Mouse (Mus musculus) embryonic stem cell, embryonic (primary cell): Measurements from ENCODE around the gene Gabbr2.

Experiments
- CTCF ChIA-PET, 4 experiments: fragments of 300-600 bp in 2 of 4; fragments of 350-600 bp in 2 of 4; sonication (Branson Sonifier 250); formaldehyde crosslinking; loops; one replicate each; lab custom pipeline; 2022; ENCODE audit warnings: inconsistent platforms in 2 of 4; lab: Charles Lee
- POLR2A ChIA-PET, 4 experiments: fragments of 300-600 bp in 2 of 4; fragments of 350-600 bp in 2 of 4; sonication (Branson Sonifier 250); formaldehyde crosslinking; loops; one replicate each; lab custom pipeline; 2022; ENCODE audit warnings: antibody characterized with exemption in 4 of 4, inconsistent platforms in 1 of 4; lab: Charles Lee

Gene Gabbr2

DNA sequence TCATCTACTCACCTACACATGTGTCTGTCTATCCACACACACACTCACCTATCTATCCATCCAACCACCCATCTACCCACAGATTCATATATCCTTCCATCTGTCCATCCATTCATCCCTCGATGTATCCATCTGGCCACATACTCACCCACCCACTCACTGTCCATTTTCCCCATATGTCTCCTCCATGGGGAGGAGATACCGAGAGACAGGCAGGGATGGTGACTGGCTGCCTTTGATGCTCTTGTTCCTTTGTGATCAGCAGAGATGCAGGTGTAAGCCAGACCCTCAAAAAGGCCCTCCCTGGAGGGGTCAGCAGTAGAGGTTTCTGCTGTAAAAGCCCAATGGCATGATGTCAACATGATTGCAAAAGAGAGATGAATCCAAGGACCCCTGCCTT is 221.0 kb downstream of the Gabbr2 start:
- ChIA-PET CTCF (interaction anchor here in 2 of 4 experiments (1.0 to 1.2 kb wide), 2 partner anchors 11 to 159 kb away, joined by 3 to 4 read pairs; no protein-coding TSS in a partner anchor), POLR2A (no interaction called here)

DNA sequence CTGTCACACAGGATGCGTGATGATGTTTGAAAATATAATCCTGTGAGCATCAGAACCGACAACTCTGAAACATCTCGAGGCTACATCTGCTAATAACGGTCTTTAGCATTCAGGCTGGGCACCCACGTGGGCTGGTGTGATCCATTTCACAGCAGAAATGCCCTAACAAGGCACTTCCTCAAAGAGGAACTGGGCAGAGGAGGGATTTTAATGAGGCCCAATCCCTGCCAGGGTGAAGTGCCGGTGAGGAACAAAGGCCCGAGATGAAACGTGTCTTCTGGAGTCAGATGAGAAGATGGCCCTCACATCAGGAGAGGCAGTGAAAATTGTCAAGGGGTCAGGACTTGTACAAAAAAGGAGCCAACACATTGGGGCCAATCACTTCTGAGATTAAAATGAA is 221.6 kb downstream of the Gabbr2 start:
- ChIA-PET CTCF (no interaction called here), POLR2A (no interaction called here)

DNA sequence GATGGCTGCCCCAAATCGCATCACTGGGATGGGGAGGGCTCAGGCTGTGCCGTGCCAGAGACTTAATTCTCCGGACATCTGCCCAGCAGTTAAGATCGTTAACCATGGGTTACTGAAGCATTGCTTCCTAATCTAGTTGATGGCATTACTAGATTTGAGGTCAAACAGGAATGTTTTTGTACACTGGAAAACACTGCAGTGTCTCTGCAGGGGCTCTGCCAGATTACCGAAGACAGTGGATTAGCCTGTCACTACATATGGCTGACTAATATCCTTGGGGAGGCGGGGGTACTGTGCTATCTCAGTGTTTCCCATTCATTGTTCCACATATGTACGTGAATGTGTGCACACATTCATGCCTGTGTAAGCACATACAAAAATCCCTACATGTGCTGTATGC is 225.3 kb downstream of the Gabbr2 start:
- POLR2A ChIA-PET = no interaction called here
- CTCF ChIA-PET = no interaction called here

DNA sequence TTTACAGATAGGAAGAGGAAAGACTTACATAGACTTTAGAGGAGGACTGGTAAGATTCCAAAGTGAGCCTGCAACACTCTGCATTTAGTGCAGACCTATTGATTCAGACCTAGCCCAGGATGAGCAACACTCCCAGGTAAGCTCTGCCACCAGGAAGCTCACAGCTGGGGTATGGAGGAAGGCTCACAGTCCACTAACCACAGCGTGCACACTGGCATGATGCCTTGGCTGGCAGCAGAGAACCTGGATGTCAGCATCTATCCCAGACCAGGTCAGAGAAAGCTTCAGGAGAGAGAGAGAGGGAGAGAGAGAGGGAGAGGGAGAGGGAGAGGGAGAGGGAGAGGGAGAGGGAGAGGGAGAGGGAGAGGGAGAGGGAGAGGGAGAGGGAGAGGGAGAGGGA is 231.8 kb downstream of the Gabbr2 start:
- ChIA-PET POLR2A (no interaction called here), CTCF (no interaction called here)

DNA sequence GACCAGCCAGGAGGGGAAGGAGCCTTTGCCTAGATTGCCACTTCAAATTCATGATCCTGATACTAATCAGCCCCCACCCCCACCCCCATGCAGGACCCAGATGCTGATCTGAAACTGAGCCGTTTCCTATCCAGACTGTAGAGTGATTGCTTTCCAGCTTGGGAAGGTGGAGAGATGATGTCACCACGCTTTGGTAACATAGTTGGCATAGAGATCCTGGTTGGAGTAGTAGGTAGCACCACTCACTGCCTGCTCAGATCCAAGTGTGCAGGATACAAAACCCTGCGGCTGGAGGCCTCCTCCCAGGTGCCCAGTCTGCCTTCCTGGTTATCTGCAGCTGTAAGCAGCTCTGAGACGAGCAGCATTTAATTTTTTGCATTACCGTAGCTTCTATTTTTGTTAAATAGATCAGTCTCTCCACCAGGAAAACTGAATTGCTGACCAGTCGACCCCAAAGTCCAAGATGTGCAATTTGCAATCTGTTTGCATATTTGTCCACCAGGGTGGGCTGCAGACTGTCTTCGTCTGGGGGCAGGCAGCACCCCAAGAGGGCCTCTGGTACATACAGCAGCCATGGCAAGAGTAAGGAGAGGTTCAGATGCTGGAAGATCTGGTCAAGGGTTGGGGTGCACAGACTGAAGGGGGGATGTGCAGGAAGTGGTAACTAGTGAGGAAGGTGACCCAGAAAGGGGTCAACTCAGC is 233.2 kb downstream of the Gabbr2 start:
- ChIA-PET CTCF (interaction anchor here in 1 of 4 experiments (1.2 kb wide), 1 partner anchor 15 kb away, joined by 3 read pairs; no protein-coding TSS in a partner anchor), POLR2A (interaction anchor here in 1 of 4 experiments (0.7 kb wide), 1 partner anchor 856 kb away, joined by 4 read pairs; no protein-coding TSS in a partner anchor)

DNA sequence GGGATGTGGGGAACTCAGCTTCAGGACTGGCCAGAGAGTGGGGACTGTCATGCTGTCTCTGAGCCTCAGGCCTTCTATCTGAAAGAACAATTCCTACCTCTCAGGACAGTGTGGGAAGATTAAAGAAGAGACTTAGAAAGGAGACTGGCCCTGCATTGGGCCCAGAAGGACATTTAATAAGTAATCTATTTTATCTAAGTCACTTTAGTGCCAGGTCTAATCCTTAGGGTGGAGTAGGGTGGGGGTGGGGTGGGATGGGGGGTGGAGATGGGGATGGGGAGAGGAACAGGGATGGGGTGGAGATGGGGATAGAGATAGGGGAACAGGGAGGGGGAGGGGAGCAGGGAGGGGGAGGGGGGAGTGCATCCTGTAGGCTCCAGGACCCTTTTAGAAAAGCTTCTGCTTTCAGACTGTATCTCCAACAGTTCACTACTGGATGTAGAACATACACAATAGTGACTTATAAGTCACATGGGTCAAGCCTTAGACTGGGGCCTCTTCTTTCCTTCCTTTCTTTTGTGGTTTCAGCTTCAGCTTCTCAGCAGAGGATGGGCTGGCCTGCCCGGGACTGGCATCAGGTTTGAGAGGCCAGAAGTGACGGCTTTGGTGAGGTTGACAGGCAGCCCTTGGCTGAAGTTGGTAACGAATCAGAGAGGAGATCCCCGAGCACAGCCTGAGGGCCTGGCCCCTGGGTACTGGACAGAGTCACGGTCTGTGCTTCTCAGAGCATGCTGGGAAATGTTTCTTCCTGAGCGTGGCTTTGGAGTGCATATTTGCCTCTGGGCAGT is 237.1 kb downstream of the Gabbr2 start:
- POLR2A ChIA-PET = no interaction called here

DNA sequence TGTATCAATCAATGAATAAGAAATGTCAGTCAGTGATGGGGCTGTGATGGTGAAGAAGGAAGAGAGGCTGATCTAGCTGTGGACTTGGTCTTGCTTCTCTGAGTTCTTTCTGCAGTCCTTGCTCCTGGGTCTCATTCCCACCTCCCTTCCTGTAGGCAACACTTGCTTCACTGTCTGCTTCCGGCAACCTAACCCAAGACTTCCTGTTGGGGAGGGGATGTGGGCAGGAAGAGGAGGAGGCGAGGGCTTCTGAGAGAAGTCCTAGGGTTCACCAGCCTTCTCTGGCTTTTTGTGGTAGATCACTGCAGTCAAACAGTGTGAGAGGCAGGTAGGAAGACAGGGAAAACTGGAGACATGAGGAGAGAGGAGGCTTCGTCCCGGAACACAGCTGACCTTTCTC is 239.4 kb downstream of the Gabbr2 start:
- ChIA-PET CTCF (no interaction called here), POLR2A (no interaction called here)

More for the DNA sequence above, 237.1 kb downstream of the Gabbr2 start:
- CTCF ChIA-PET = no interaction called here

DNA sequence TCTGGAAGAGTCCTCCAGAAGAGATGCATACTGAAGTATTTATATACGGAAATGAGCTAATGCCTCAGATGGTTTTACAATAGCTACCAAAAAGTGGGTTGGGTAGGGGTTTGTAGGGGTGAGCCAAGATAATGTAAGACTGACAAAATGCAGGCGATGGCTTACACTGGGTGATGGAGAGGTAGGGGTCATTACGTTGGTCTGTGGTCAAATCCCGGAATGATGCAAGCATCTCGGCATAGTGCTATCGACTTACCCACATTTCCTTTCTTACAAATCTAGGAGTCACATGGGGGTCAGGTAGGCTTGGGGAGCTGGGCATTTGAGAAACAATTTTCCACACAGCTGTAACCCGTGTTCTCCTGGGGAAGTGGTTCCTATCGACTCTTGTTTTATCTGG is 242.7 kb downstream of the Gabbr2 start:
- POLR2A ChIA-PET = interaction anchor here in 1 of 4 experiments (0.6 kb wide), 1 partner anchor 65 kb away, joined by 3 read pairs; no protein-coding TSS in a partner anchor

DNA sequence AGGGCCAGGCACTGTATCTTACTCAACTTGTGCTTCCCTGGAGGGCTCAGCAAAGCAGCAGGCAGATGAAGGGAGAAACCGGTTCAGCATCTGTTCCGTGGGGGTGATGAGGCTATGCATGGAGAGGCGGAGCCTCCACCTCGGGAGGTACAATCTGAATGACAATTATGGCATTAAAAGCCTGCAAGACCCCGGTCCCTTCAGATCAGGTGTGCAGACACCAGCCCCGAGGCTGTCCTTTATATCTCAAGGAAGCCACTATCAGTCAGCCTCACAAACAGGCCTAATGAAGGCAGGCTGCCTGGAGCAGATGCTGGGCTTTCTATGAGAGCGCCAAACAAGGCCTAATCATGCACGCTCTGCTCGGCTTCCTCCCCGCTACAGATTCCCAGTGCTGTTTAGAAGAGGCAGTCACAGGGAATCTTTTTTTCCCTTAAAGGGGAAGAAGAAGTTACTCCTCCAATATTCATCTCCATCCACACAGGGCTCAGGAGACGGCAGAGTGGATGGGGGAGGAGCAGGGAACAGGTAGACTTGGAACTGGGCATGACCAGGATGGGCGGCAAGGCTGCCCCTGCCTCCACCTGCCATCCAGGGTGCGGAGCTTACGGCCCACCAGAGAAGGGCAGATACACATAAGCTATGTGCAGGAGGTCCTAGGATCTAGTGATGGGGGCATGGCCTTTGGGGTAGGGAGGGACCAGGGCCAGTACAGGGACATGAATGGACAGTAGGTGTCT is 244.5 kb downstream of the Gabbr2 start:
- ChIA-PET POLR2A (no interaction called here), CTCF (no interaction called here)

More for the DNA sequence above, 242.7 kb downstream of the Gabbr2 start:
- CTCF ChIA-PET = interaction anchor here in 1 of 4 experiments (0.6 kb wide), 1 partner anchor 272 kb away, joined by 4 read pairs; no protein-coding TSS in a partner anchor

DNA sequence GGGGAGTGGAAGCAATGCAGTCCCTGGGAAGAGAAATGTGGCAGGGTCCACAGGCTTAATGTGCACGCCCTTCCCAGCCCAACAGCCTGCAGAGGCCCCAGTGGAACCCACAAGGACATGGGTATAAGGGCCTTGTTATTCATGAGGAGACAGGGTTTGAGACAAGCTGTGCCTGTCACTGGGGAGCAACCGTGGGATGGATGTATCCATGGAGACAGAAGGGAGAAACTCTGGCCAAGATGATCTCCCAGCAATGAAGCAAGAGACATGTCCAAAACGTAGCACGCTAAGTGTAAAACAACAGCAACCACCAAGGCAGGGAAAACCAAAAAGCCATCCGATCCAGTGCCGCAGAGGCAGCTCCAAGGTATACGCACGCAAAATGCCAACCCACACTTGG is 246.1 kb downstream of the Gabbr2 start:
- CTCF ChIA-PET = no interaction called here

DNA sequence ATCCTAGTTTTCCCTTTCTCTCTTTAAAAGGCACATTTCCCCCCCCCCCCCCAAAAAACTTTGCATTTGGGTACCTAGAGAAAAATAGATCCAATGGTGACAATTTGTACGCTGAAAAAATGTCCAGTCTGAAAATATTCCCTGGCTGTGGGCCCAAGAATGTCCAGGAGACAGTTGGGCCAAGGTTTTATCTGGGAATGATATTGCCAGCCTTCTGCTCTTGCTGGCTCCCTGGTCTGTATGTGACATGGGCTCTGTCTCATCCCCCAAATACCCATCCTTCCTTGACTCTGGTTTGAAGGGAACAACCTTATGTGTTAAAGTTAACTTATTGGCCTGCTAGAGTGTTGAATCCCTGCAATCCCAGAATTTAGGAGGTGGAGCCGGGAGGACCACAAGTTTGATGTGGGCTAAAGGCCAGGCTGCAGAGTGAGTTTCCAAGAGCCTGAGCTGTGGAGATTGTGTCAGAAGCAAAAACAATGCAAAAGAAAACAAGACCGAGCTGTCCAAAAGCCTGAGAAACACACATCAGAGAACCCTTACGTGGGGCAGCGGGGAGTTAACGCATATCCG is 247.0 kb downstream of the Gabbr2 start:
- CTCF ChIA-PET = no interaction called here
- POLR2A ChIA-PET = interaction anchor here in 1 of 4 experiments (0.7 to 0.9 kb wide), 2 partner anchors 43 to 188 kb away, joined by 3 to 4 read pairs; no protein-coding TSS in a partner anchor

More for the DNA sequence above, 246.1 kb downstream of the Gabbr2 start:
- POLR2A ChIA-PET = no interaction called here

DNA sequence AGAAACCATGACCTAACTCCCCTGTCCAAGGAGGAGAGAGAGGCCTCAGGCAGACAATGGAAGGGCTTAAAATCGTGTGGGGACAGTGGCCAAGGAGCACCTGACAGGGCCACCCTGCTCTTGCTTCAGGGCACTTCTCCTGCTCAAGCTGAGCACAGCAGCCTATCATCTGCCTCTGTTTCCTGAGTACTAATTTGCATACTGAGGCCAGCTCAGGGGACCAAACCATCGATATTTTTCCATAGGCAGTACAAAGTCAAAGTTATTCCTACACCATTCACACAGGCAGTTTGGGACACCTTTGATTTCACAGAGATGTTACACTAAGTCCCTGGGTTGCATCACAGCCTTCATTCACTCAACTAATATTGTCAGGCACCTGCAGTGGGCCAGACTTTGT is 249.1 kb downstream of the Gabbr2 start:
- CTCF ChIA-PET = interaction anchor here in 1 of 4 experiments (0.7 kb wide), 1 partner anchor 31 kb away, joined by 3 read pairs; no protein-coding TSS in a partner anchor
- POLR2A ChIA-PET = no interaction called here

DNA sequence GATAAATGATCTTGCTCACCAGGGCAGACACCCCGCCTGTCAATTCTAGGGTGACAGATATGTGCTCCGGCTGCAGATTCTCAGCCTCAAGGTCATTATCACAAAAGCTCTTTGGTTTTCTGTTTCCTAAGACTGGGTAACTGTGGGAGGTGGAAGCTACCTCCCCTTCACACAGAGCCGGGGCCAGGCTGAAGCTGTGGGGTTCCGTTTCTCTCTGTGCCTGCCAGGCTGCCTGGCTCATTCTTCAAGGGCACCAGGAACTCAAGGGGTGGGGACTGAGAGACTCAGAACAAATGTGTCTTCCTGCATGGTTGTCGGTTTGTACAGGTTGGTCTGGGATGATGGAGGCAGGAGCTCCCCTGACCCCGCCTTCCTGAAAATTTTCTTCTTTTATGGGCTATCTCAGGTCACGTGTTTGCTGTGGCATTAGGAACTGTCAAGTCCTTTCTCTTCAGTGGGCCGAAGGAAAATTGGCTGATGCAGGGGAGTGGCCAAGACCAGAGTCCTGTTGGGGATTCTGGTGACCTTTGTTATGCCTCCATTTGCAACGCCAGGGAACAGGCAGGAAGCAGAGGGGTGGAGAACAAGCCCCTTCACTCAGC is 254.7 kb downstream of the Gabbr2 start:
- ChIA-PET POLR2A (no interaction called here), CTCF (interaction anchor here in 3 of 4 experiments (0.6 to 1.0 kb wide), 3 partner anchors 126 to 481 kb away, joined by 3 to 5 read pairs (median 5); no protein-coding TSS in a partner anchor)

DNA sequence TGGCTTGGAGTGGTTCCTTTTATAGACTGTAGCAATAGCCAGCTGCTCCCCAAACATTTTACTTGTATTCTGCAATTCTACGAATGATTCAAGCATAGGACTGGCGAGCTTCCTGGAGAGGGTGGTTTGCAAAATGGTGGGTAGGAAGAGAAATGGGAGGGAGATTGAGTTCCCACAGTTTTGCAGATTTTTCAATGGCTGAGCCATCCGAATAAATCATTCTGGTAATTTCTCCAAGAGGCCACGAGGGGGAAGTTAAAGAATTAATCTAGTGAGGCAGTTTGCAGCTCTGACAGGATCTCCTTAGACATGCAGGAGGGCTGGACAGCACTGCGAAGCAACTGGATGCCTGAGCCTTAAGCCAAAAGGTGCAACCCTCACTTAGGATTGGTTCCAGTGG is 256.8 kb downstream of the Gabbr2 start:
- POLR2A ChIA-PET = no interaction called here
- CTCF ChIA-PET = no interaction called here

DNA sequence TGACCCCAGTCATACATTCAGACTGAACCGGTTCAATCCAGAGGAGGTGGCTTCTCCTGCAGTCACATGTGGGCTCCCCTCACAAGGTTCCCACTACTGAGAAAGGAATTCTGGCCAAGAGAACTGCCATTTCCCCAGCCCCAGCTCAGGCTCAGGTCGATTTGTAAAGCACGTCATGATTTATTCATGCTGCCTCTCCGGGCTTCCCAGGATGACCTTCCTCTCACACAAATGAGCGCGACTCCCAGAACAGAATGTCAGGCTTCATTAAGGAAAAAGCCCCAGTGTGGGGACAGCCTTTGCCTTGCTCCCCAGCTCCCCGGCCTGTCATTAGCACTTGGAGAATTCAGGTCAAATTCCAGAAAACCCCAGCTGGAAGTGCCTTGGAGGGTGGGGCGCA is 260.1 kb downstream of the Gabbr2 start:
- CTCF ChIA-PET = no interaction called here
- POLR2A ChIA-PET = interaction anchor here in 1 of 4 experiments (0.6 kb wide), 1 partner anchor 206 kb away, joined by 5 read pairs; no protein-coding TSS in a partner anchor

DNA sequence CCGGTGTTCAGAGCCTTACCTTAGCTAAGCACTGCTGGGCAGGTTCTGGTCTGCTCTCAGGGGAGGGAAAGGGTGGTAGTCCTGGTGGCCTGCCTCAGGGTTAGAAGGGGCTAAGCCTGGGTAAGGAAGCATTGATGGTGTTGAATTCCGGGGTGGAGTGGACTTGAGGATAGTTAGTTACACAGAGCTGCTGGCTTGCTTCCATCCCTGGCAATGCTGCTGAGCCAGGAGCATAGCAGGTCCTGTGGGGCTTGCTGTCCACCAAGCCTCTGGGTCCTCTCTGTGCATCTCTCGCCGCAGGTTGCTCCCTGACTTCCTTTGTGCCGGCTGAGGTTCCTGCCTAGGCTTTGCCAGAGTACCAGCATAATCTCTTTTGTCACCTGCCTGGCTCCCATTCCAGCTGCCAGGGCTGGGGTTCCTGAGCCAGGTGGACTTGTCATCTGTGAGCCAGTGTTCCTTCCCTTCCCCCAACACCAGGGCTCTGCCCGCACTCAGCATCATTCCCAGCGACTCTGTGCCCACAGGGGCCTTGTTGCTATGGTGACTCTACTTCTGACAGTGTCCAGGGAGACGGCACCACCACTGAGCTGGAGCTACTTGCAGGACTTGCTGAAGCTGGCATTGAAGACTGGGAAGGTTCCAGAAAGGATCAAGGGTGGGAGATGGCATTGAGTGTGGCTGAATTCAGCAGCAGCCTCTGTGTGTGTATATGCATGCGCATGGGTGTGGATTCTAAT is 262.2 kb downstream of the Gabbr2 start:
- ChIA-PET POLR2A (no interaction called here), CTCF (no interaction called here)

DNA sequence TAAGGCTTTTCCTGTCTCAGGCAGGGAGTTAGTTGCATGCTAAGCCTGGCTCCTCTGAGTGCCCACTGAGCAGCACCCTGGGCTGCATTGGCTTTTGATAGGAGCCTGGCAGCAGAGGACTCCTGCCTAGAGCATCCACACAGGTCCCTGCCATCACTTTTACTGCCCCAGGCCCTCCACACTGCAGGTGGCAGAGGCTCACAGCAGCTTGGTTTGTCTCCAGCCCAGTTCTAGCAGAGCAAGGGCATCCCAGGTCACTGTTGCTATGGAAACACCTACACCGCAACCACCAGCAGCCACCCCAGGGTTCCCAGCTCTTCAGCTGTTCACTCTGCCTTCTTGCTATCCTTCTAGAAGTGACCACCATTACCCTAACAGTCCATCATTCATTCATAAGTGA is 263.4 kb downstream of the Gabbr2 start:
- CTCF ChIA-PET = interaction anchor here in 3 of 4 experiments (0.5 to 1.1 kb wide), 4 partner anchors 8 to 284 kb away, joined by 3 read pairs; no protein-coding TSS in a partner anchor
- POLR2A ChIA-PET = no interaction called here

DNA sequence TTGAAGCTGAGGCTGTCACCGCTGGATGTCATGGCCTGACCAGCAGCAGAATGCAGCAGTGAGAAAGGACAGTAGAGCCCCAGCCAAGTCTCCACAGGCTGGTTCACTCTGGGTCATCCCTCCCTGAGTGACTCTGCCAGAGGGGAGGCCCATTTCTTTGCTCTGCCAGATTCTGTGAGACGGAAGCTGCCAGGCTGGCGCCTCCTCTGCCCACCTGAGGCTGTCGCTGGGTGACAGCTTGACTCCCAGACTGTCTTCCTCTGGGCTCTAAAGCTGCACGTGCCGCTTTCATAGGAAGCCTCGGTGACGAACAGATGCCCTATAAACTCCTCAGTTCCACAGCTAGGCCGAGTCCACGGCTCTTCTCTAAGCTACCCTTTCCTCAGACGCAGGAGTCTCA is 264.5 kb downstream of the Gabbr2 start:
- ChIA-PET CTCF (no interaction called here), POLR2A (no interaction called here)
